29 mouse cellular contexts compared by ENCODE assay signal in genomic region chr9:27937660-27938059, GRCm38 (mm10).
DNase-seq lines count a peak whose midpoint lies in the region; ATAC-seq lines count a peak whose summit lies in the region.
"Had no signal": no experiment of that assay in that cellular context is flagged by ENCODE, and none has a peak within 500 bp of the region (broad histone marks: within the 10 kb centered on the region; RNA-seq: fewer than 3 reads in every experiment).

No protein-coding gene starts in this region.

- H3K9ac ChIP-seq in neural tube, embryonic 13.5 days: no peak overlapping the region
- no peak overlapping the region for H3K9ac ChIP-seq in limb, embryonic 13.5 days
- no peak overlapping the region for H3K9ac ChIP-seq in neural tube, embryonic 15.5 days (replicated peaks)
- no peak overlapping the region for H3K9ac ChIP-seq in midbrain, embryonic 16.5 days (ENCODE audit: low read depth, low read length)
- H3K9ac ChIP-seq: forebrain, embryonic 12.5 days; forebrain, postnatal 0 days; hindbrain, embryonic 12.5 days; intestine, embryonic 15.5 days; liver, embryonic 13.5 days; stomach, embryonic 15.5 days had no signal

- DNase-seq in neural tube, embryonic 10.5 days (ENCODE audit: extremely low spot score, low spot score): no peak
- DNase-seq in embryo, embryonic 9.5 days (ENCODE audit: extremely low spot score): peak; percentile 3
- DNase-seq in lung, postnatal 4 days: no peak
- DNase-seq: adrenal gland, postnatal 25 days; B cell, adult 2 months; cerebellum, adult 11-12 months; cerebellum, postnatal 10 days; forebrain, postnatal 0 days; heart, adult 18-20 months; heart, postnatal 36 days; kidney, adult 2 months; kidney, postnatal 25 days; left cerebral cortex, postnatal 4 days; liver, embryonic 13.5 days; lung, adult 2 months; lung, postnatal 10 days; thymus, postnatal 14 days had no signal

- H3K27ac ChIP-seq in neural tube, embryonic 13.5 days (replicated peaks): no peak overlapping the region
- H3K27ac ChIP-seq in limb, embryonic 13.5 days: no peak overlapping the region; the same call in 1 of the 2 replicates
- no peak overlapping the region for H3K27ac ChIP-seq in neural tube, embryonic 15.5 days (replicated peaks)
- no peak overlapping the region for H3K27ac ChIP-seq in midbrain, embryonic 16.5 days (ENCODE audit: low read length)
- H3K27ac ChIP-seq: forebrain, embryonic 12.5 days; hindbrain, embryonic 12.5 days; hindbrain, postnatal 0 days; intestine, embryonic 15.5 days; liver, embryonic 13.5 days; stomach, embryonic 15.5 days had no signal

- 5% methylated on average over 5 of the region's 5 CpGs for WGBS in neural tube, embryonic 13.5 days
- WGBS in limb, embryonic 13.5 days: 16% methylated on average over 5 of the region's 5 CpGs
- 9% methylated on average over 5 of the region's 5 CpGs for WGBS in neural tube, embryonic 15.5 days
- WGBS in midbrain, embryonic 16.5 days: 85% methylated on average over 5 of the region's 5 CpGs

- H3K4me2 ChIP-seq in neural tube, embryonic 13.5 days: no peak overlapping the region
- H3K4me2 ChIP-seq in limb, embryonic 13.5 days (replicated peaks): no peak overlapping the region
- no peak overlapping the region for H3K4me2 ChIP-seq in neural tube, embryonic 15.5 days
- no peak overlapping the region for H3K4me2 ChIP-seq in midbrain, embryonic 16.5 days (ENCODE audit: low read length)
- H3K4me2 ChIP-seq: forebrain, embryonic 12.5 days; heart, embryonic 11.5 days; hindbrain, embryonic 12.5 days; intestine, embryonic 15.5 days; liver, embryonic 13.5 days; midbrain, embryonic 11.5 days; stomach, embryonic 15.5 days had no signal

- H3K4me1 ChIP-seq in neural tube, embryonic 13.5 days (replicated peaks): peaks cover 12% of the 10 kb centered on the region
- H3K4me1 ChIP-seq in limb, embryonic 13.5 days: peaks cover 11% of the 10 kb centered on the region
- H3K4me1 ChIP-seq in neural tube, embryonic 15.5 days: peaks cover 10% of the 10 kb centered on the region
- no peaks in the 10 kb centered on the region for H3K4me1 ChIP-seq in midbrain, embryonic 16.5 days (ENCODE audit: control insufficient read depth, insufficient read depth, low read length)
- H3K4me1 ChIP-seq: forebrain, embryonic 12.5 days; hindbrain, embryonic 12.5 days; intestine, embryonic 15.5 days; liver, embryonic 13.5 days; stomach, embryonic 15.5 days had no signal

- H3K36me3 ChIP-seq in neural tube, embryonic 13.5 days: no peaks in the 10 kb centered on the region
- H3K36me3 ChIP-seq in limb, embryonic 13.5 days: no peaks in the 10 kb centered on the region
- H3K36me3 ChIP-seq in neural tube, embryonic 15.5 days: no peaks in the 10 kb centered on the region
- no peaks in the 10 kb centered on the region for H3K36me3 ChIP-seq in midbrain, embryonic 16.5 days (ENCODE audit: control insufficient read depth, insufficient read depth, low read length)
- H3K36me3 ChIP-seq: forebrain, embryonic 12.5 days; hindbrain, embryonic 12.5 days; intestine, embryonic 15.5 days; liver, embryonic 13.5 days; stomach, embryonic 15.5 days had no signal

- H3K4me3 ChIP-seq in neural tube, embryonic 13.5 days: no peak overlapping the region
- H3K4me3 ChIP-seq in limb, embryonic 13.5 days: no peak overlapping the region
- no peak overlapping the region for H3K4me3 ChIP-seq in neural tube, embryonic 15.5 days (replicated peaks)
- H3K4me3 ChIP-seq in midbrain, embryonic 16.5 days (ENCODE audit: low read depth, low read length): no peak overlapping the region
- H3K4me3 ChIP-seq: forebrain, embryonic 12.5 days; hindbrain, embryonic 12.5 days; intestine, embryonic 15.5 days; liver, embryonic 13.5 days; stomach, embryonic 15.5 days had no signal

- H3K9me3 ChIP-seq in neural tube, embryonic 13.5 days: no peaks in the 10 kb centered on the region
- H3K9me3 ChIP-seq in limb, embryonic 13.5 days: no peaks in the 10 kb centered on the region
- H3K9me3 ChIP-seq in neural tube, embryonic 15.5 days (replicated peaks): no peaks in the 10 kb centered on the region
- no peaks in the 10 kb centered on the region for H3K9me3 ChIP-seq in midbrain, embryonic 16.5 days (replicated peaks; ENCODE audit: control insufficient read depth, low read length, poor library complexity, severe bottlenecking)
- H3K9me3 ChIP-seq: forebrain, embryonic 12.5 days; hindbrain, embryonic 12.5 days; intestine, embryonic 15.5 days; liver, embryonic 13.5 days; stomach, embryonic 15.5 days had no signal

- peaks cover 9% of the 10 kb centered on the region; the same call in 1 of the 2 replicates for H3K27me3 ChIP-seq in neural tube, embryonic 13.5 days
- peaks cover 11% of the 10 kb centered on the region for H3K27me3 ChIP-seq in limb, embryonic 13.5 days
- no peaks in the 10 kb centered on the region; the same call in 1 of the 2 replicates for H3K27me3 ChIP-seq in neural tube, embryonic 15.5 days (replicated peaks)
- H3K27me3 ChIP-seq in midbrain, embryonic 16.5 days (ENCODE audit: control insufficient read depth, insufficient read depth, low read depth, low read length): no peaks in the 10 kb centered on the region
- H3K27me3 ChIP-seq: forebrain, embryonic 12.5 days; hindbrain, embryonic 12.5 days; intestine, embryonic 15.5 days; liver, embryonic 13.5 days; stomach, embryonic 15.5 days had no signal

- ATAC-seq in neural tube, embryonic 13.5 days (ENCODE audit: low read depth): peak; percentile 63
- ATAC-seq in limb, embryonic 13.5 days (ENCODE audit: low FRiP score, low read depth): peak; percentile 92
- ATAC-seq in neural tube, embryonic 15.5 days (ENCODE audit: low FRiP score): peak; percentile 50
- ATAC-seq in midbrain, embryonic 16.5 days: no peak
- ATAC-seq in erythroblast, adult 5-6 weeks (replicated peaks; ENCODE audit: low FRiP score, poor library complexity, severe bottlenecking): no peak
- ATAC-seq: forebrain, postnatal 0 days; hindbrain, postnatal 0 days; intestine, embryonic 15.5 days had no signal

Comparison
In these comparisons a context has a peak if more than half of its experiments do, and no peak if none do; other contexts are left out.
1. ATAC-seq: peak in neural tube, embryonic 13.5 days (single experiment), limb, embryonic 13.5 days (single experiment) and neural tube, embryonic 15.5 days (single experiment); none in midbrain, embryonic 16.5 days (single experiment) and erythroblast, adult 5-6 weeks (single experiment).